Mouse (Mus musculus) G1E (cell line): ENCODE measurements at regions not wholly inside any gene's neighbourhood (a gene's known extent, or its start where the extent isn't known, plus 50 kb on each side); places are given as distances from the start of the nearest gene placed in this dataset.

ENCODE experiments used
- CTCF ChIP-seq: IDR thresholded peaks from 2 replicates; pipeline ENCODE4 v1.5.1; 2012; ENCODE audit warnings: low read depth, low read length, inconsistent platforms, mixed read lengths
- GATA1 ChIP-seq: IDR thresholded peaks from 2 replicates; pipeline ENCODE4 v1.6.1; 2012; ENCODE audit warnings: borderline replicate concordance, low read length, inconsistent platforms, mixed read lengths
- POLR2AphosphoS5 ChIP-seq: IDR thresholded peaks from 2 replicates; pipeline ENCODE4 v1.6.1; 2012; ENCODE audit warnings: low read depth, low read length, inconsistent platforms; ENCODE audit not compliant: insufficient replicate concordance

DNA sequence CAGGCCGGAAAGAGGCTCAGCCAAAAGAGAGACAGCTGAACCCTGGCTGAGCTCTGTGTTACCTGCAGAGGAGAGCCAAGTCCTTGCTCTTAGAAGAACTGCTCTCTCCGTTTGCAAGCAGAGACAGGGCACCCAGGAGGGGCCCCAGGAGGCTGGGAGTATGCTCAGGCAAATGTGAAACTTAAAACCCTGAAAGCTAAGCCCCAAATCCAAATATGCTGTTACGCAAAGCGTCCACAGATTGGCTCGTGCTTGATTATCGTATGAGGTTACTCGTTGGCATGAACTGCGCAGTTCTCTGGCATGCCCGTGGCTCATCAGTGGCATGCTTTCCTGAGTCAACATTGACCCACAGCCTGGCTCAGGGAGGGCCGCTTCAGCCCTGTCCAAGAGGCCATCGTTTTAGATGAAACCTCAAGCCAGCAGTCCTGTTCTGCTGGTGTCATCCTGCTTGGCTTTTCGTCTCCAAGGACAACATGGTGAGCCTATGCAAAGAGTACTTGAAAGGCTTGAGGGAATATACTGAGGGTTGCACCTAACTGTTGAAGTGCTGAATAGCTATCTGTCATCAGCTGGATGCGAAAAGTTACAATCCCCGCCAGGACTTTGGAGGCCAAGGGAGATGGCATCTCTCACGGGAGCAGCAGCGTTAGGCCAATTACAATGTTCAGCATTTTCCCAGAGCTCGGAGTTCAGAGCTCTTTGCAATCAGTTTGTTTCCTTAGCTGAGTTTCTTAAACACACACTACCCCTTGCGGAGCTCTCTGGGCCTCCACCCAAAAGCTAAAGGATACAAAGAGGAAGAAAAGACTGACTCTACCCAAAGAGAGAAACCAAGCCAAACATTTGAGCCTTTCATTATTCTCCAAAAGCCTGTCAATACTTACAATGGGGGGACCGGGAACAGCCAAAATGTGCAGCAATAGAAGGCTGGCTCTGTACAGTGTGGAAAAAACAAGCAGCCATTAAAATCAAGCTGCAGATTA, 120.8 kb upstream of the Smim15 start:
- TF ChIP-seq CTCF (no peak), POLR2AphosphoS5 (no peak), GATA1 (no peak)
